Mouse (Mus musculus): Measurements from ENCODE around the gene Tbc1d2. TPM values are rescaled to one million over a fixed set of nuclear protein-coding genes. Genes with fewer than 3 reads are reported as not detected.
A peak's percentile ranks its signal among the peaks of the same experiment; 100 is the strongest.
"Not testable (repeated sequence)": the region's sequence is repeated elsewhere in the genome, so short reads cannot be mapped to it uniquely, and the experiment has no call there.

The Tbc1d2 gene
- polyA plus RNA-seq, 1 experiment from 2014 or later: 1.3 TPM

DNA sequence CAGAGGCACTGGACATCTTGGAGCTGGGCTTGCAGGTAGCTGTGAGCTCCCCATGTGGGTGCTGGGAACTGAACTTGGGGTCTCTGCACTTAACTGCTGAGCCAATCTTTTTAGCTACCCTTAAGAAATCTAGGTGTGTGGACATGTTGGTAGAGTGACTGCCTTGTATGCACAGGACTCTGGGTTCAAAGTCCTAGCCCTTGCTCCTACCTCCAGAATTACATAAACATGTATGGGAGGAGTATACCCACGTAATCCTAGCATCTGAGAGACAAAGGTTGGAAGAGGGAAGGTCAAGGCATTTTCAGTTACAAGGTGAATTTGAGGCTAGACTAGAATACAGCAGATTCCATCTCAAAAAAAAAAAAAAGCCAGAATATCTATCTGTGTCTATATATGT lies 5.3 kb upstream of the Tbc1d2 start:
- no peak overlapping the region for H3K4me3 ChIP-seq (ENCODE audit: low read length)
- peaks cover 6% of the 10 kb centered on the region for H3K4me1 ChIP-seq (ENCODE audit: control insufficient read depth, insufficient read depth, low read depth, low read length)
- H3K9me3 ChIP-seq (ENCODE audit: control insufficient read depth, low read length): no peaks in the 10 kb centered on the region
- H3K27me3 ChIP-seq (replicated peaks; ENCODE audit: control insufficient read depth, insufficient read depth, low read length): peaks cover 6% of the 10 kb centered on the region
- no peaks in the 10 kb centered on the region for H3K36me3 ChIP-seq (ENCODE audit: control insufficient read depth, insufficient read depth, low read length)
- no peak overlapping the region for H3K27ac ChIP-seq (ENCODE audit: low read depth, low read length)
- WGBS: 83% methylated on average over 1 of the region's 1 CpGs
- ATAC-seq: no peak
- no peak overlapping the region for H3K9ac ChIP-seq (ENCODE audit: low read depth, low read length)
- no peak overlapping the region for H3K4me2 ChIP-seq (ENCODE audit: low read length)

DNA sequence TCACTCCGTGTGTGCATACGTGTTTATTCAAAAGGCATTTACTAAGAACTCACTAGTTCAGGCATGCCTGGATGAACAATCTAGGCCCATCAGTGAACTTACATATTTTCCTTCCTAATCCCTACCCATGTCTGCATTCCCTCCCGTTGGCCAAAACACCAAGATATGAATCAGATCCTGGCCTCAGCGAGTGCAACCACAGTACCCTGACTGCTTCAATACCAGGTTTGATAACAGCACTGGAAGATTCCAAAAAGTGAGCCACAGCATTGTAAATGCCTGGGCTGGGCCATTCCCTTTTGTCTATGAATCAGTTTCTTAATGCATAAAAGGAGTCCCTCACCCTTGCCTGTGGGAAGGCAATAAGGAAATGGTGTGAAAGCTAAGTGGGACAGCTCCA lies 848 bp downstream of the Tbc1d2 start:
- no peaks in the 10 kb centered on the region for H3K9me3 ChIP-seq (ENCODE audit: control insufficient read depth, low read length)
- WGBS: 63% methylated on average over 4 of the region's 4 CpGs
- no peak for ATAC-seq
- H3K27ac ChIP-seq (ENCODE audit: low read depth, low read length): no peak overlapping the region
- H3K4me2 ChIP-seq (ENCODE audit: low read length): peak overlapping the region; percentile 98
- H3K4me3 ChIP-seq (ENCODE audit: low read length): peak overlapping the region; percentile 82
- no peak overlapping the region; the same call in 1 of the 2 replicates for H3K9ac ChIP-seq (ENCODE audit: low read depth, low read length)
- H3K27me3 ChIP-seq (replicated peaks; ENCODE audit: control insufficient read depth, insufficient read depth, low read length): peaks cover 14% of the 10 kb centered on the region
- H3K36me3 ChIP-seq (ENCODE audit: control insufficient read depth, insufficient read depth, low read length): no peaks in the 10 kb centered on the region
- H3K4me1 ChIP-seq (ENCODE audit: control insufficient read depth, insufficient read depth, low read depth, low read length): peaks cover 7% of the 10 kb centered on the region

DNA sequence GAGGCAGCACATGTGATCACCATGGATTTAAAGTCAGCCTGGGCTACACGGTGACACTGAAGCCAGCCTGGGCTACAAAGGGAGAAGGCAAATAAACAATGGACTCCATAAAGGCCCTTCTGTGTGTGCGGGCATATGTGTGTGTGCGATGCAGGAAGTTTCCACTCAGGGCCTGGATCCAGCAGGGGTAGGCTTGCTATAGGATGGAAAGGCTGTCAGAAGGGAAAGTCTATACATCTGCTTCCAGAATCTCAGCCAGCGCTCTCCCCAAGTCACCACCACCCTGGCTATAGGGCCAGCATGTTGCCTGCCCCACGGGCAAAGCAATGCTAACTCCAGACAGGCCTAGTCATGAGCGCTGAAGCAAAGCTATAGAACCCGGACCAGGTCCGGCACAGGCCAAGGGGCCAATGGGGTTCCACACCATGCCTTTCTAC lies 6.3 kb downstream of the Tbc1d2 start:
- WGBS: 82% methylated on average over 8 of the region's 8 CpGs
- no peak overlapping the region for H3K4me2 ChIP-seq (ENCODE audit: low read length)
- no peak overlapping the region for H3K4me3 ChIP-seq (ENCODE audit: low read length)
- no peaks in the 10 kb centered on the region for H3K4me1 ChIP-seq (ENCODE audit: control insufficient read depth, insufficient read depth, low read depth, low read length)
- H3K9ac ChIP-seq (ENCODE audit: low read depth, low read length): no peak overlapping the region
- H3K27me3 ChIP-seq (replicated peaks; ENCODE audit: control insufficient read depth, insufficient read depth, low read length): peaks cover 5% of the 10 kb centered on the region
- no peak for ATAC-seq
- H3K9me3 ChIP-seq (ENCODE audit: control insufficient read depth, low read length): no peaks in the 10 kb centered on the region
- no peak overlapping the region for H3K27ac ChIP-seq (ENCODE audit: low read depth, low read length)
- H3K36me3 ChIP-seq (ENCODE audit: control insufficient read depth, insufficient read depth, low read length): no peaks in the 10 kb centered on the region

DNA sequence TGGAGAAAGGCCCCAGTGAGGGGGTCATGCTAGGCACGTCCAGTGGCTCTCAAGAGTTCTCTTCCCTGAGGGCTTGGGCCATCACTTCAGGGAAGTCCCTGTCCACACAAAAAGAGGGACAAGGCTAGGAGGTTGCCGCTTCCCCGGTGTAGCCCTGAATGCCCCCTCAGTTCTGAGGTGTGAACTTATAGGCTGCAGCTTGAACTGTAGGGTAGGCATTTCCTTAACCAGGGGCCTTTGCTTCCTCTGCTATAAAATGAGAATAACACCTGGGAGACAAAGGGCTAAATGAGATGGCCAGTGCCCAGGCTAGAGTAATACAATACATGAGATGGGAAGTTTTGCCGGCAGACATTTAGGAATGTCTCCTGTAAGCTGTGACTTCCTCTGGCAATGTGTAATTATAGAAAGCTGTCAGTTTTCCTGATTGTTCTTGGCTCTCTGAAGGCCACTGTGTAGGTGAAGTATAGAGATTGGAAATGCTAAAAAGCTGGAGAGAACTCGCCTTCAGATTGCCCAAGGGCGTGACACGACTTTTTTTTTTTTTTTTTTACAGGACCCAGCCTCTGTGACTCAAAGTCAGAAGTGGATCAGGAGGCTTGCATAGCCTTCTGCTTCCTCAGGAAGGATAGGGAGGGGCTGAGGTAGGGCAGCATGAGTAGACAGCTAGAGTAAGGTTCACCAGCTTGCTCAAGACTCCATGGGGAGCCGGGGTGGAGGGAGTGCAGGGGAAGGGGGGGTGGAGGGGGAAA lies 6.9 kb downstream of the Tbc1d2 start:
- 83% methylated on average over 8 of the region's 8 CpGs for whole genome bisulfite sequencing
- Histone ChIP-seq H3K4me3 (ENCODE audit: low read length) (no peak overlapping the region), H3K27me3 (replicated peaks; ENCODE audit: control insufficient read depth, insufficient read depth, low read length) (peaks cover 3% of the 10 kb centered on the region; the same call in 1 of the 2 replicates), H3K9me3 (ENCODE audit: control insufficient read depth, low read length) (no peaks in the 10 kb centered on the region), H3K4me2 (ENCODE audit: low read length) (no peak overlapping the region), H3K9ac (ENCODE audit: low read depth, low read length) (no peak overlapping the region; the same call in 1 of the 2 replicates), H3K27ac (ENCODE audit: low read depth, low read length) (peak overlapping the region; percentile 39; the same call in 1 of the 2 replicates), H3K36me3 (ENCODE audit: control insufficient read depth, insufficient read depth, low read length) (no peaks in the 10 kb centered on the region), H3K4me1 (ENCODE audit: control insufficient read depth, insufficient read depth, low read depth, low read length) (no peaks in the 10 kb centered on the region)
- ATAC-seq: no peak

DNA sequence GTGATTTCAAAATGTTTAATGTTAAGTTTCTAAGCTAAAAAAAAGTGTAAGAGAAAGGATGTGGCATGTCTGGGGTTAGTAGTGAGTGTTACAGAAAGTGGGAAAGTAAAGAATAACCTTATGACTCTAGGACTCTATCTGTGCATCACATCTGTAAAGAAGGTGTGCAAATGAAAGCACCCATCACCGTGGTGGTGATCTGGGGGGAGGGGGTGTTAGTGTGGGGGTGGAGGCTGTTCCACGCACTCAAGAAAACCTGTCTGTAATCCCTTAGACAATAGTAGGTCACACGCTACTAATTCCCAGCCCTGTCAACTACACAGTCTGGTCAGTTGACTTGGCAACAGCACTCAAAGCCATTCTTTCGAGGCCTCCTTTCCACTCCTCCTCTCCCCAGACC lies 8.7 kb downstream of the Tbc1d2 start:
- H3K27me3 ChIP-seq (replicated peaks; ENCODE audit: control insufficient read depth, insufficient read depth, low read length): no peaks in the 10 kb centered on the region
- H3K4me3 ChIP-seq (ENCODE audit: low read length): no peak overlapping the region
- H3K4me1 ChIP-seq (ENCODE audit: control insufficient read depth, insufficient read depth, low read depth, low read length): no peaks in the 10 kb centered on the region
- H3K36me3 ChIP-seq (ENCODE audit: control insufficient read depth, insufficient read depth, low read length): no peaks in the 10 kb centered on the region
- no peaks in the 10 kb centered on the region for H3K9me3 ChIP-seq (ENCODE audit: control insufficient read depth, low read length)
- WGBS: 55% methylated on average over 4 of the region's 4 CpGs
- no peak overlapping the region for H3K4me2 ChIP-seq (ENCODE audit: low read length)
- H3K27ac ChIP-seq (ENCODE audit: low read depth, low read length): no peak overlapping the region
- ATAC-seq: no peak
- no peak overlapping the region for H3K9ac ChIP-seq (ENCODE audit: low read depth, low read length)

DNA sequence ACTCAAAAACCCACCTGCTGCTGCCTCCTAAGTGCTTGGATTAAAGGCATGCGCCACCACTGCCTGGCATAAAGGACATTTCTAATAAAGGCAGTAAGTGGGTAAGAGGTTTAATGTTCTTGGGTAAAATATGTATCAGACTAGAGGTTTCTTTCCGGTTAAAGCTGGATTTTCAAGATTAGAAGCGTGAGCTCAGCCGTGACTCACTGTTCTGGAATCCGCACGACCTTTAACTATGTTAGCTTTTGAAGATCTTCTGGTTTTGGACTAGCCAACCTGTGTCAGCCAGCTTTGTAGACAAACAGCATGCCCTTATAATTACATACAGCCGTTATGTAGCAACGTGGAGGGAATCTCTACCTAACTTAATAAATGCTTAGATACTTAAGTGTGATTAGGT lies 10.1 kb downstream of the Tbc1d2 start:
- Histone ChIP-seq H3K27me3 (replicated peaks; ENCODE audit: control insufficient read depth, insufficient read depth, low read length) (no peaks in the 10 kb centered on the region), H3K4me2 (ENCODE audit: low read length) (no peak overlapping the region), H3K4me3 (ENCODE audit: low read length) (no peak overlapping the region), H3K9ac (ENCODE audit: low read depth, low read length) (no peak overlapping the region), H3K36me3 (ENCODE audit: control insufficient read depth, insufficient read depth, low read length) (no peaks in the 10 kb centered on the region), H3K27ac (ENCODE audit: low read depth, low read length) (no peak overlapping the region), H3K9me3 (ENCODE audit: control insufficient read depth, low read length) (no peaks in the 10 kb centered on the region), H3K4me1 (ENCODE audit: control insufficient read depth, insufficient read depth, low read depth, low read length) (no peaks in the 10 kb centered on the region)
- WGBS: 89% methylated on average over 8 of the region's 8 CpGs
- ATAC-seq: no peak

DNA sequence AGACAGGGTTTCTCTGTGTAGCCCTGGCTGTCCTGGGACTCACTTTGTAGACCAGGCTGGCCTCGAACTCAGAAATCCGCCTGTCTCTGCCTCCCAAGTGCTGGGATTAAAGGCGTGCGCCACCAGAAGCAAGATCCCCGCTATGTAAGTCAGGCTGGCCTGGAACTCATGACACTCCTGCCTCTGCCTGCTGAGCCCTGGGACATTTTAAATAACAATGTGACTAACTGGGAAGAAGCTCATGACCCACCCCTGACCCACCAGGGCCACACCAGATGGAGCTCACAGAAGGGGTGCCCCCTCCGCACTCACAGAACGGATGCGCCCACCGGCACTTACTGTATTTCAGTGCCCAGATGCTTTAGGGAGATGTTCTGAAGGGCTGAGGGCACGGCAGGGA lies 12.8 kb downstream of the Tbc1d2 start:
- not testable (repeated sequence) for H3K36me3 ChIP-seq (ENCODE audit: control insufficient read depth, insufficient read depth, low read length); ATAC-seq; H3K9ac ChIP-seq (ENCODE audit: low read depth, low read length); H3K4me3 ChIP-seq (ENCODE audit: low read length); H3K9me3 ChIP-seq (ENCODE audit: control insufficient read depth, low read length); H3K4me2 ChIP-seq (ENCODE audit: low read length); H3K4me1 ChIP-seq (ENCODE audit: control insufficient read depth, insufficient read depth, low read depth, low read length); H3K27ac ChIP-seq (ENCODE audit: low read depth, low read length); H3K27me3 ChIP-seq (replicated peaks; ENCODE audit: control insufficient read depth, insufficient read depth, low read length)
- 88% methylated on average over 10 of the region's 10 CpGs for WGBS

DNA sequence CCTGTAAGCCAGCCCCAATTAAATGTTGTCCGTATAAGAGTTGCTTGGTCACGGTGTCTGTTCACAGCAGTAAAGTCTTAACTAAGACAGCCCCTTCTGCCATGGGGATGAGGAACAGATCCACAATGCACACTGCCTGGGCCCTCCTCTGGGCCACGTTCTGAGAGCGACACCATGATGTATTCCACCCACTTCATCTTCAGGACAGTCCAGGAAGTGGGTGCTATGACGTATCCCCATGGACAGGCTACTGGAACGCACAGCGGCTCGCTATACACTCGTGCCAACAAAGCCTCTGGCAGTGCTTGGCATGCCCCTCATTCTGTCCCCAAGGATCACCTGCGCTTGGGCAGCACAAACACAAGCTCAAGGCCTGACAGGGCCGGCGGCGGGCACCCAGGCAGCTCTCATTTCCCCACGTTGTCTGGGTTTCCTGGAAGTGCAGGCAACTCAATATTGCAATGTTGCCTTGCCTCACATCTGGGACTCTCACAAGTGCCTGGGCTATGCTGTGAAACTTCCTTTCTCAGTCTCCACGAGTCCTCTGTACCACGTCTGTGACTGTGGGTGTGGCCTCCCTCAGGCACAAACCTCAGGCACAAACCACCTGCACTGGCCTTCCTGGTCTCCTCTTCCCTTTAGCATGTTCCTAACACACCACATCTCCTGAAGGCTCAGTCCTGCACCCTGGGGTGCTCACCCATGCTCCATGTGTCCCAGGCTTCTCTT lies 14.1 kb downstream of the Tbc1d2 start:
- ATAC-seq: no peak
- H3K27ac ChIP-seq (ENCODE audit: low read depth, low read length): no peak overlapping the region
- WGBS: 86% methylated on average over 16 of the region's 16 CpGs

DNA sequence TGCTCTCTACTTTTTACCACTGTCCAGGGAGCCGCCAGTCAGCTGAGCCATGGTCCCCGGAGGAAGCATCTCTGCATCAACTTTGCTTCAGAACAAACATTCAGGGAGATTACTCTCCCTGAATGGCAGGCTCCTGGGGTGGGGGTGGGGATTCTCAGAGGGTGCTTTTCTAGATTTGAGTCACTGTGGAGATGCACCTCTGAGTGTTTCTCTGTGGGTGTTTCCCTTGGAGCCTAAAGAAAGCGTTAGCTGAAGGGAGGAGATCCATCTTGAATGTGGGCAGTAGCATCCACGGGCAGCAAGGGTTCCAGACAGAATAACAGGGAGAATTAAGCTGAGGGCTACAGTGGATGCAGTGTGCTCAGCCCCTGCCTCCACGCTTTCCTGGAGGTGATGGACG lies 15.1 kb downstream of the Tbc1d2 start:
- no peak for ATAC-seq
- Histone ChIP-seq H3K27ac (ENCODE audit: low read depth, low read length) (no peak overlapping the region), H3K36me3 (ENCODE audit: control insufficient read depth, insufficient read depth, low read length) (no peaks in the 10 kb centered on the region), H3K9me3 (ENCODE audit: control insufficient read depth, low read length) (no peaks in the 10 kb centered on the region), H3K4me1 (ENCODE audit: control insufficient read depth, insufficient read depth, low read depth, low read length) (no peaks in the 10 kb centered on the region), H3K9ac (ENCODE audit: low read depth, low read length) (no peak overlapping the region), H3K27me3 (replicated peaks; ENCODE audit: control insufficient read depth, insufficient read depth, low read length) (no peaks in the 10 kb centered on the region), H3K4me3 (ENCODE audit: low read length) (no peak overlapping the region), H3K4me2 (ENCODE audit: low read length) (no peak overlapping the region)
- 59% methylated on average over 6 of the region's 6 CpGs for WGBS

More for the DNA sequence above, 14.1 kb downstream of the Tbc1d2 start:
- Histone ChIP-seq H3K4me1 (ENCODE audit: control insufficient read depth, insufficient read depth, low read depth, low read length) (no peaks in the 10 kb centered on the region), H3K27me3 (replicated peaks; ENCODE audit: control insufficient read depth, insufficient read depth, low read length) (no peaks in the 10 kb centered on the region), H3K9me3 (ENCODE audit: control insufficient read depth, low read length) (no peaks in the 10 kb centered on the region), H3K4me2 (ENCODE audit: low read length) (no peak overlapping the region), H3K4me3 (ENCODE audit: low read length) (no peak overlapping the region), H3K36me3 (ENCODE audit: control insufficient read depth, insufficient read depth, low read length) (no peaks in the 10 kb centered on the region), H3K9ac (ENCODE audit: low read depth, low read length) (no peak overlapping the region)
